Mouse (Mus musculus) left cerebral cortex, adult 8-10 months (tissue): ENCODE data around the gene Inpp5a. TPM values are rescaled to one million over a fixed set of nuclear protein-coding genes. Genes with fewer than 3 reads are reported as not detected.

Source experiments
- DNase-seq, 2 experiments: peaks; one replicate each; pipeline ENCODE4 v3.0.0; 2022; ENCODE audit warnings: low spot score in 2 of 2
- total RNA-seq, 4 experiments: library from RNA; stranded (reverse); gene quantifications; 2 replicates each; pipeline ENCODE4 v1.2.4; 2022

The Inpp5a gene
- total RNA-seq, 4 experiments from 2014 or later, result 55.8 to 63.9 (median 59.9) TPM

GRCm38 (mm10) chr7:139439922-139440895, 51.3 kb downstream of the Inpp5a start:
- DNase-seq, result no peak

DNA sequence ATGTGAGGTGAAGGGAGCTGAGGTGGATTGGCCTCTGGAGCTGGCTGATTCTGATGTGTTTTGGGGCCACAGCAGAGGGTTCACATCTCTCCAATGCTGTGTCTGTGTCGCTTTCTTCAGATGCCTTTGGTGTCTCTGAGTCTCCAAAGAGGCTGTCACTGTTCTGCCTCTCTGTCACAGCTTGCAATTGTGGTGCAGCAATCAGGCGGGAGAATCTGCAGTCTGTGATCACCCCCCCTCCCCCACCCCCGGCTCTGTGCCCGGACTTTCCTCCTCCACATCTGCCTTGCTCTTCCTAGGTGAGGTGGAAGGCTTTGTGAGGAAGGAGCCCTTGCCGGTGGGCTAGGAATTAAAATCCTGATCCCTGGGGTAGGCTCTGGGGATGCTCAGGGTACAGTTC, 52.1 kb downstream of the Inpp5a start:
- no peak for DNase-seq

DNA sequence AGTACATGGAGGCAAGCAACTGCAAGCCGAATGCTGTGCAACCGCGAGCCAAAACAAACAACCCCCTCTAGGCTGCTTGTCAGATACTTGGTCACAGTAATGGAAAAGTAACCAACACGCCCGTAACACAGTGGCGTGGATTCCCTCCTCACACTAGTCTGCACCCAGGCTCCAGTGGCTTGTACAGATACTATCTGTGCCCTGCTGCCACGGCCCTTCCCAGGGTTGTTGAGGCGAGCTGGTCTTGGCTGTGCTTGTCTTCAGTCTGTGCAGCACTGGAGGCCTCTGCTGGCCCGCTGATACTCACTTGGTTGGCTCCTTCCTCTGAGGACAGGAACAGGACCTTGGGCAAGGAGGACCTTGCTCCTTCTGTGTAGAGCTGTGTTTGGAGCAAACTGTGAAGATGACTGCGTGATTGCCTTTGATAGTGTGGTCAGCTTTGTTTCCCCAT, 52.9 kb downstream of the Inpp5a start:
- no peak for DNase-seq

DNA sequence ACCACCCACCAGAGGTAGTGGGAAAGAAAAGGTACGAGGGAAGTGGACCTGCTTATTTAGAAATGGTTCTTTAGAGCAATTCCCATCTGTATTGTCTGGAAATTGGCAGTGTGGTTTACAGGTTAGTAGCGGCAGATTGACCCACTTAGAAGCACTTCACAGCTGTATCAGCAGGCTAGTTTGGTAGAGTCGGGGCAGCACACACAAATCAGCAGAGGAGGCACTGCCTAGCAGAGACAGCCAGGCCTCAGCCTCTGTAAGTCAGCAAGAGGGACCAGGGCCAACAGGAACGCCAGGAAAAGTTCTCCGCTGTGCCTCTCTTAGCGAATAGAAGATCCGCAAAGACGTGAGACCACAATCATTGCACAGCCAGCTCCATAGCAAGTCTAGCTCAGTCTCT, 56.7 kb downstream of the Inpp5a start:
- no peak for DNase-seq

- DNase-seq, result no peak
Observed at GRCm38 (mm10) chr7:139447381-139447780, 58.5 kb downstream of the Inpp5a start.

DNA sequence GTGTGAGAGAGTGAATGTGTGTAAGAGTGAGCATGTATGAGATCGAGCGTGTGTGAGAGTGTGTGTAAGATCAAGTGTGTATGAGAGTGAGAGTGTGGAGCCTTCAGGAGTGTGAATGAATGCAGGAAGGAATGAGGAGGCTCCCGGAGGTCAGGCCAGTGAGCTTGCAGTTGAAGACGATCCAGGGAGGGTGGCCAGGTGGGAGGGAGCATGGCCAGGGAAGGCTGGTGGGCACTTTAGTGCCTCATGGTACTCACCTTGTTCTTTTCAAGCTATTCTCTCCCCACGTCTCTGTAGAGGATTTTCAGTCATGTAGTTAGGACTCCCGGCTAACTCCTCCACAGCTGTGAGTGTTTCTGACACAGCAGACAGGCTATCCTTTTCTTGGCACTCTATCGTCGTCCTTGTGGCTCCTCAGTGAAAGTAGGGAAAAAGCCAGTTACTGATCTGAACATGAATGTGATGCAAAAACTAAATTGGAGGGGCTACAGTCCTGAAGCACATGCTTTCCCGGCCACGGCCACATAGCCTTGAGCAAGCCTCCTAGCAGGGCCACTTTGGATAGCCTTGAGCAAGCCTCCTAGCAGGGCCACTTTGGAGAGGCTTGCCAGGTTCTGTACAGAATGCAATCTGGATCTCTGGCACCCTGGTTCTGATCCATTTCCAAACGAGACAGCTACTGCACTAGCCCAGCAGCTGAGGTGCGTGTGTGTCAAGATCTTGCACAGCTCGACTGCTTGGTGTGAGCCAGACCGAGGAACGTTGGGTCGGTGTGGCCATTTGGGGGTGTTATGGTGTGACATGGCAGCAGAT, 61.5 kb downstream of the Inpp5a start:
- DNase-seq, result no peak

GRCm38 (mm10) chr7:139451711-139452110, 62.8 kb downstream of the Inpp5a start:
- DNase-seq, result no peak

GRCm38 (mm10) chr7:139452199-139452598, 63.3 kb downstream of the Inpp5a start:
- DNase-seq, result no peak

DNA sequence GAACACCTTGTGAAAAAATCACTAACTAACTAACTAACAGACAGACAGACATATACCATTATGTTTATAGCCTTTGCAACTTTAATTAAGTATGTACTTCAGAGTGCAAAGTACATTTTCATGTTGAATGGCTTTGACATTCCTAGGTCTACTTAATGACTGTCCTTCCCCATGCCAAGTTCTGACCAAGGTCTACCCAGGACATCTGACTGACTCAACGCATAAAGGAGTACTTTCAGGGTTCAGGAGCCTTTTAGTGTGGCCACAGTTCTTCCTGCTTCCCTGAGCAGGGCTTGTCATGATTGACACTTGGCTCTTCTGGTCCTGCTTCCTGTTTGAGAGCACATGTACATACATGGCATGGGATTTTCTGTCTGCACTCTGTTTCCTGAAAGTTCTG, 64.3 kb downstream of the Inpp5a start:
- DNase-seq, result no peak

DNA sequence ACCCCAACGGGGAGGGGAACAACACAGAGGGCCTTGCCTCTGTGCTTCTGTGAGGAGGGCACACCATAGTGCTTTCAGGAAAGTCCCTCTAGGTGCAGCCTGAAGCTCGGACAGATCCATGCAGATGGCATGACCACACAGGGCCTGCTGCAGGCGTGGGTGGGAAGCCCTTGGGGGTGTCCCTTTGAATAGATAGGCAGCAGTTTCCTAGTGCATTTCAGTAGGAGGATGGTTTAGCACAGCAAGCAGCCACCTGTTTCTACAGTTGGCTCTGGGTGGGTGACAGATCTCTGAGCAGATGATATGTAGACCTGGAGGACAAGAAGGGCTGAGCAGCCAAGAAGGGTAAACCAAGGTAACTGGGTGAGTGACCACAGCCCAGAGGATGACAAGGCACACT, 65.4 kb downstream of the Inpp5a start:
- DNase-seq, result no peak

DNA sequence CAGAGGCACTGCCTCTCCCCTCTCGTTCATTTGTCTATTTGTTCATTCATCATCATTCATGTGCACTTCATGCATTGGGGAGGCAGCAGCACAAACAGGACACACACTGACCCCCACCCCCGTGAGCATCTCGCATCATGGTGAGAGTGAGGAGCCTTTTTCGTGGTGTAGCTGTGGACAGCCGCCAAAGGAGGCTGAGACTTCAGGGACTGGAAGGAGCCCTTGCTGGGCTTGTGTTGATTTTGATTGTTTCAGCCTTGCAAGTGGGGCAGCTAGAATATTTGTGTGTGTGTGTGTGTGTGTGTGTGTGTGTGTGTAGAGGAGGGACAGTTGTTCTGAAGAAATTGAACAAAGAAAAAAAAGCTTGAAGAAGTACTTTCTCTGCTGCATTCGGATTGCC, 67.8 kb downstream of the Inpp5a start:
- DNase-seq, result no peak

- no peak for DNase-seq
Observed at GRCm38 (mm10) chr7:139461344-139461743, 72.4 kb downstream of the Inpp5a start.

DNA sequence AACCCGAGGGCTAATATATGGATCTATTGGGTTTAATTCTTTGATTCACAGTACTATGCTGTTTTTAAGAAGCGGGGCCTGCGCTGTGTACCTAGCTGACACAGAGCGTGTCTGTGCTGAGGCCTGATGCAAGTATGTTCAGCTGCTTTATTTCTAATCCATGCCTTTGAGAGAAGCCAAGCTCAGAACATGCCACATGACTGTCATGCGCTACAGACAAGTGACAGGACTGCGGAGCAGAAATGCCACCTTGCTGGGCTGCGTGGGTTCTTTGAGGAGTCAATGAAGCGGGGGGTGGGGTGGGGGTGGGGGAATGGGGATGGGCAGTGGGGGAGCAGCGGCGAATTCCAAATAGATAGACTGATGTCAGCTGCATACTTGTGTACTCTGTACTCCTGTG, 73.2 kb downstream of the Inpp5a start:
- no peak for DNase-seq

DNA sequence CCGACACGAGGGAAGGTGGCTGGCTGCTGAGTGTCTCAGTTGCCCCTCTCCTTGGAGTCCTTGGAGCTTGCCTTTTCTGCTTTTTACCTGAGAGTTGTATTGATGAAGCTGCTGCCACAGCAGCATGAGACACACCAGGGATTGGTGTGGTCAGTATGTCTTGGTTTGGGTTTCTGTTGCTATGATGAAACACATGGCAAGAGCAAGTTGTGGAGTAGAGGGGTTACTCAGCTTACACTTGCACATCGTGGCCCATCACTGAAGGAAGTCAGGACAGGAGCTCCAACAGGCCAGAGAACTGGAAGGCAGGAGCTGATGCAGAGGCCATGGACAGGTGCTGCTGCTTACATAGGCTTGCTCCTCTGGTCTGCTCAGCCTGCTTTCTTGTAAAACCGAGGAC, 76.6 kb downstream of the Inpp5a start:
- DNase-seq, result no peak

- no peak for DNase-seq
Observed at GRCm38 (mm10) chr7:139466484-139467176, 77.7 kb downstream of the Inpp5a start.

DNA sequence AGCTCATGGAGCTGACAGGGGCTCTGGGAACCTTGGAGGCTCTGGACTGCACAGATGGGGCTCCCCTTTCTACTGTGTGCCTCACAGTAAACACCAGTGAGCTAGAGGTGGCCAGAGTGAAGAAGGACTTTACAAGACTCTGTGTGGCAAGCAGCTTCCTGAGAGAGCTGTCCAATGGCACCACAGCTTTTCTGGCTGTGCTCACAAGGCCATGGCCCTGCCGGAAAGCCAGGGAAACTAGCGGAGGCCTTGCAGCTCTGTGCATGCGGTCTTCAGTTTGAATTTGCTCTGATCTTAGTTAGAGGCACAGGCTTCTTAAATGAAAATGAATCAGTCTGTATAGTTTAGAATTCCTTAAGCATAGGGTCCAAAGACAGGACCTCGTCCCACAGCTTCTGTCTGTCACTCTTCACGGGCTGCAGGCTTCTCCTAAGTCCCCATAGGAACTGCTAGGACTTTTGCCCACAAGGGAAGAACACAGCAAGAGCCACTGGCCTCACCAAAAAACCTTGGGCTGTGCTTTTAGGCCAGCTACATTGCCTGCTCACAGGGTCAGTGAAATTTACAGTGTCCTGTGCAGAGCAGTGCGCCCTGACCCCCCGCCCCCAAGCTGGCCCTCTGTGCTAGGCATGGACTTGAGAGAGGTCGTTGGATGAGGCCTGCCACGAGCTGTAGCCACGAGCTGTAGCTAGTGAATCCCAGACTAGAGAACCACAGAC, 78.4 kb downstream of the Inpp5a start:
- DNase-seq, result no peak

DNA sequence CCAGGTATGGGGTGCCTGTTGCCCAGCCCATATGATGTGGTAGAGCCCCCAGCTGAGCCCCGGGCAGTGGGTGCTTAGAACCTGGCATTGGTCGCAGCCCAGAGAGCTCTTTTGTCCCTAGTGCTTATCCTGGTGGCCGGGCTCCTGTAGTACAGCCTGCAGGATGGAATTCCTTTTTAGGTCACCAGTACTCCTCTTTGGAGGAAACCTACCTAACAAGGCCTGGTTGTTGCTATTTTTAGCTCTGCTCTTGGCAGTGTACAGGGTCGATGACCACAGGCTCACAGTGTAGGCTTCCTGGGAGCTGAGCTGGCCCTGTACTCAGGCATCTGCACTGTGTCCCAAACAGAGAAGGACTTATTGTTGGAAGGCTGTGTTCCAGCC, 79.0 kb downstream of the Inpp5a start:
- DNase-seq, result no peak

DNA sequence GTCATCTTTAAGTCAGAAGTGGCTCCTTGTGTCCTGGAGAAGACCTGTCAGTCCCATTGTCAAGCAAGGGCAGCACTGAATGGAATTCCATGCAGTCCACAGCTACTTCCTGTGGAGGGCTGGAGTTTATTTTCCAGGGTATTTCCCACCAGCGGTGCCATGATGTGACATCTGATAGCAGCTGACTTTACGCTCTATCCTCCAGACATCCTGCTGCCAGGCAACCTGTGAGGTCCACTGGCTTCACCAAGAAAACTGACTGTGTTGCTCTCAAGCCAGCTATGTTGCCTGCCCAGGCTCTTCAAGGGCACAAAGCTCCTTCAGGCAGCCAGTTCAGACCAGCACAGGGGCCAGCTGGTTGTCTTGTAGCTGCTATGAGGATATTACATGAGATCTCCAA, 79.5 kb downstream of the Inpp5a start:
- no peak for DNase-seq

- no peak for DNase-seq
Observed at GRCm38 (mm10) chr7:139469457-139469856, 80.5 kb downstream of the Inpp5a start.

GRCm38 (mm10) chr7:139470481-139470880, 81.6 kb downstream of the Inpp5a start:
- no peak for DNase-seq

DNA sequence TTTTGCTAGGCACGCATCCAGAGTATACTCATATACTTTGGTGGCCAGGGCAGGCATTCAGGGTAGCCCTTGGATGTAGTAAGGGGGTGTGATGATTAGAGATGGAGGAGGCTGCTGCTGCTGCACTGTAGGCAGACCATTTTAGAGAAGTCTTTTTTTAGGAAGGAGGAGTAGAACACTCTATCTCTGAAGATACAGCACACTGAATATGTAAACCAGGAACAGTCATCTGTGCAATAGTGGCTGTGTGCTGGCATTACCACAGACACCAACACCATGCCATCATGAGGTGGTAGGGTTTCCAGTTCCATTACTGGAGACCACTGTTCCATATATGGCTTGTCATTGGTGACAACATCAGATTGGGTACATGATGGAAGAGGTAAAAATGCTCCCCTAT, 83.1 kb downstream of the Inpp5a start:
- no peak for DNase-seq
